Mouse (Mus musculus): ENCODE measurements around the gene Pde8a.

Gene Pde8a

GRCm38 (mm10) chr7:81211760-81212159 is 1.6 kb upstream of the Pde8a start:
- no peak for DNase-seq (ENCODE audit: low read depth)

GRCm38 (mm10) chr7:81212261-81212681 is 1.1 kb upstream of the Pde8a start:
- peak; percentile 20 for DNase-seq (ENCODE audit: low read depth)

GRCm38 (mm10) chr7:81212697-81213346 is 574 bp upstream of the Pde8a start:
- DNase-seq (ENCODE audit: low read depth) = peak; percentile 68

GRCm38 (mm10) chr7:81214153-81214907 is 934 bp downstream of the Pde8a start:
- DNase-seq (ENCODE audit: low read depth) = no peak

- DNase-seq (ENCODE audit: low read depth) = no peak
These were observed 2.6 kb downstream of the Pde8a start for GRCm38 (mm10) chr7:81215950-81216349.

- no peak for DNase-seq (ENCODE audit: low read depth)
These were observed 5.9 kb downstream of the Pde8a start for GRCm38 (mm10) chr7:81219321-81219720.

GRCm38 (mm10) chr7:81220381-81220780 is 7.0 kb downstream of the Pde8a start:
- no peak for DNase-seq (ENCODE audit: low read depth)

- no peak for DNase-seq (ENCODE audit: low read depth)
These were observed 10.9 kb downstream of the Pde8a start for GRCm38 (mm10) chr7:81224260-81224659.

GRCm38 (mm10) chr7:81230091-81230792 is 16.8 kb downstream of the Pde8a start:
- DNase-seq (ENCODE audit: low read depth) = no peak

GRCm38 (mm10) chr7:81232674-81233073 is 19.3 kb downstream of the Pde8a start:
- DNase-seq (ENCODE audit: low read depth) = no peak

GRCm38 (mm10) chr7:81235117-81235516 is 21.7 kb downstream of the Pde8a start:
- no peak for DNase-seq (ENCODE audit: low read depth)

- DNase-seq (ENCODE audit: low read depth) = no peak
These were observed 22.3 kb downstream of the Pde8a start for GRCm38 (mm10) chr7:81235600-81236223.

GRCm38 (mm10) chr7:81243361-81243760 is 30.0 kb downstream of the Pde8a start:
- DNase-seq (ENCODE audit: low read depth) = no peak

- DNase-seq (ENCODE audit: low read depth) = no peak
These were observed 36.5 kb downstream of the Pde8a start for GRCm38 (mm10) chr7:81249854-81250279.

GRCm38 (mm10) chr7:81250601-81251000 is 37.2 kb downstream of the Pde8a start:
- DNase-seq (ENCODE audit: low read depth) = no peak

- DNase-seq (ENCODE audit: low read depth) = no peak
These were observed 38.1 kb downstream of the Pde8a start for GRCm38 (mm10) chr7:81251521-81251920.

GRCm38 (mm10) chr7:81253317-81253716 is 39.9 kb downstream of the Pde8a start:
- no peak for DNase-seq (ENCODE audit: low read depth)

GRCm38 (mm10) chr7:81254579-81254978 is 41.2 kb downstream of the Pde8a start:
- DNase-seq (ENCODE audit: low read depth) = no peak

- DNase-seq (ENCODE audit: low read depth) = no peak
These were observed 42.1 kb downstream of the Pde8a start for GRCm38 (mm10) chr7:81255456-81255855.

GRCm38 (mm10) chr7:81256773-81257172 is 43.4 kb downstream of the Pde8a start:
- no peak for DNase-seq (ENCODE audit: low read depth)

- DNase-seq (ENCODE audit: low read depth) = no peak
These were observed 48.2 kb downstream of the Pde8a start for GRCm38 (mm10) chr7:81261548-81261947.

- no peak for DNase-seq (ENCODE audit: low read depth)
These were observed 59.5 kb downstream of the Pde8a start for GRCm38 (mm10) chr7:81272908-81273307.

Measured in c-Kit-positive CD71-positive TER-119-negative erythroid progenitor cells, embryonic 14.5 days (primary cell).